Mouse (Mus musculus): ENCODE results near the gene Tmem143.
"Not testable (repeated sequence)": the region's sequence is repeated elsewhere in the genome, so short reads cannot be mapped to it uniquely, and the experiment has no call there.

Gene Tmem143

GRCm38 (mm10) chr7:45896517-45897257, at the start of gene Tmem143, which contains the start of gene Syngr4:
Tmem143 (plus strand) TSS chr7:45896941.
Syngr4 (minus strand) TSS chr7:45896714.
- DNase-seq (ENCODE audit: low spot score in 2 of 2), result peak; percentile 93 to 96

- DNase-seq (ENCODE audit: low spot score in 2 of 2), result no peak
Measured at GRCm38 (mm10) chr7:45848447-45849027, 48.2 kb upstream of the Tmem143 start.

- DNase-seq (ENCODE audit: low spot score in 2 of 2), result no peak
Measured at GRCm38 (mm10) chr7:45850661-45851060, 46.1 kb upstream of the Tmem143 start.

- no peak for DNase-seq (ENCODE audit: low spot score in 2 of 2)
Measured at GRCm38 (mm10) chr7:45853089-45853488, 43.7 kb upstream of the Tmem143 start.

- DNase-seq (ENCODE audit: low spot score in 2 of 2), result no peak
Measured at GRCm38 (mm10) chr7:45856950-45857901, 39.5 kb upstream of the Tmem143 start.

GRCm38 (mm10) chr7:45859008-45859407, 37.7 kb upstream of the Tmem143 start:
- DNase-seq (ENCODE audit: low spot score in 2 of 2), result no peak

GRCm38 (mm10) chr7:45862804-45863203, 33.9 kb upstream of the Tmem143 start:
- DNase-seq (ENCODE audit: low spot score in 2 of 2), result no peak

GRCm38 (mm10) chr7:45864435-45864834, 32.3 kb upstream of the Tmem143 start:
- DNase-seq (ENCODE audit: low spot score in 2 of 2), result no peak

- peak; percentile 88 to 92 for DNase-seq (ENCODE audit: low spot score in 2 of 2)
Measured at GRCm38 (mm10) chr7:45865925-45866910, 30.5 kb upstream of the Tmem143 start.

- DNase-seq (ENCODE audit: low spot score in 2 of 2), result no peak
Measured at GRCm38 (mm10) chr7:45867871-45868270, 28.9 kb upstream of the Tmem143 start.

- no peak for DNase-seq (ENCODE audit: low spot score in 2 of 2)
Measured at GRCm38 (mm10) chr7:45869107-45869670, 27.6 kb upstream of the Tmem143 start.

GRCm38 (mm10) chr7:45869787-45870186, 27.0 kb upstream of the Tmem143 start:
- peak; percentile 32 to 44 for DNase-seq (ENCODE audit: low spot score in 2 of 2)

- DNase-seq (ENCODE audit: low spot score in 2 of 2), result peak; percentile 41 to 42
Measured at GRCm38 (mm10) chr7:45870282-45871058, 26.3 kb upstream of the Tmem143 start.

- peak; percentile 80 to 88 for DNase-seq (ENCODE audit: low spot score in 2 of 2)
Measured at GRCm38 (mm10) chr7:45872624-45873023, 24.1 kb upstream of the Tmem143 start, which contains the start of gene Kdelr1. Kdelr1 (plus strand) TSS chr7:45872772.

GRCm38 (mm10) chr7:45873061-45873947, 23.4 kb upstream of the Tmem143 start:
- DNase-seq (ENCODE audit: low spot score in 2 of 2), result peak; percentile 46 to 64

- no peak for DNase-seq (ENCODE audit: low spot score in 2 of 2)
Measured at GRCm38 (mm10) chr7:45876895-45877294, 19.8 kb upstream of the Tmem143 start.

GRCm38 (mm10) chr7:45878278-45878677, 18.5 kb upstream of the Tmem143 start, which contains the start of gene Grin2d:
Grin2d (minus strand) TSS chr7:45878378.
- DNase-seq (ENCODE audit: low spot score in 2 of 2), result not testable (repeated sequence)

- no peak for DNase-seq (ENCODE audit: low spot score in 2 of 2)
Measured at GRCm38 (mm10) chr7:45880531-45880930, 16.2 kb upstream of the Tmem143 start.

GRCm38 (mm10) chr7:45881011-45881410, 15.7 kb upstream of the Tmem143 start:
- no peak for DNase-seq (ENCODE audit: low spot score in 2 of 2)

Data from natural killer cell, adult 2 months (primary cell).